Mouse (Mus musculus) myocyte (in vitro differentiated cells): ENCODE measurements around the gene Serpina10.

Experiments used
- CEBPB ChIP-seq: IDR thresholded peaks from 2 replicates; pipeline ENCODE4 v1.6.1; 2011; ENCODE audit warnings: mild to moderate bottlenecking, moderate library complexity; ENCODE audit not compliant: poor library complexity, insufficient read depth, severe bottlenecking
- E2F4 ChIP-seq: IDR thresholded peaks from one replicate; pipeline ENCODE4 v1.6.1; 2011; ENCODE audit warnings: mild to moderate bottlenecking, control low read depth, moderate library complexity; ENCODE audit not compliant: insufficient read depth
- POLR2A ChIP-seq: IDR thresholded peaks from one replicate; pipeline ENCODE4 v1.6.1; 2011; ENCODE audit warnings: low read depth, mild to moderate bottlenecking, control low read depth, moderate library complexity; ENCODE audit not compliant: insufficient read length
- POLR2AphosphoS2 ChIP-seq: IDR thresholded peaks from one replicate; pipeline ENCODE4 v1.6.1; 2011; ENCODE audit warnings: low read depth, control low read depth; ENCODE audit not compliant: insufficient read length
- TCF12 ChIP-seq: IDR thresholded peaks from one replicate; pipeline ENCODE4 v1.6.1; 2011; ENCODE audit warnings: mild to moderate bottlenecking, control low read depth; ENCODE audit not compliant: poor library complexity, insufficient read depth, severe bottlenecking
- TCF3 ChIP-seq: IDR thresholded peaks from one replicate; pipeline ENCODE4 v1.6.1; 2011; ENCODE audit warnings: low read depth, control low read depth; ENCODE audit not compliant: insufficient read length
- USF1 ChIP-seq: IDR thresholded peaks from one replicate; pipeline ENCODE4 v1.6.1; 2011; ENCODE audit warnings: low read depth, mild to moderate bottlenecking, control low read depth, moderate library complexity

DNA sequence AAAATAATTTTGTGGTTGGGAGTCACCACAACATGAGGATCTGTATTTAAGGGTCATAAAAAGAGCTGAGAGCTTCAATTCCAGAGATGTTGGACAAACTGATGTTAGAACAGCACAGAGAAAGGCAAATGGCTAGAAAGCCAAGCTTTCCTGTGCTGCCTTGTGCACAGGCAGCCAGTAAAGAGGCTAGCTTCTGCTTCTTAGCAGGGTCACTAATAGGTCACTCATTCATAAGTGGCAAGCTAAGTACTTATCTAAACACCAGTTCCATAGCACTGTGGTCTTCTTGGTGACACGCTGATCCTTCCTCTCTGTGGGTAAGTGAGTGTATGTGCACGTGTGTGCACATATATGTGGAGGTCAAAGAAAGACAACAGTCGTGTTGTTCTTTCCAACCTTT is 40.2 kb upstream of the Serpina10 start:
- no peak for TF ChIP-seq USF1
- TF ChIP-seq TCF12: no peak
- TF ChIP-seq TCF3: no peak
- TF ChIP-seq E2F4: no peak
- no peak for TF ChIP-seq POLR2AphosphoS2
- no peak for TF ChIP-seq CEBPB
- TF ChIP-seq POLR2A: no peak
